Mouse (Mus musculus) duodenum, adult 2 months (tissue): ENCODE measurements around the gene Guca2a. TPM values are rescaled to one million over a fixed set of nuclear protein-coding genes. Genes with fewer than 3 reads are reported as not detected.

Experiments
- polyA plus RNA-seq: library from polyadenylated mRNA; depleted of rRNA; stranded (reverse); fragments of >200 nt; gene quantifications from 2 replicates; pipeline ENCODE4 v1.2.3, GENCODE M21; 2012; ENCODE audit warnings: low replicate concordance; rRNA removed

Gene Guca2a
- 93.3 and 932 TPM in 2 replicates for polyA plus RNA-seq

GRCm38 (mm10) chr4:119637176-119637845, at the start of gene Guca2a:
Gene Guca2a (plus strand): TSS chr4:119637704.

GRCm38 (mm10) chr4:119658731-119659130, 21.2 kb downstream of the Guca2a start, which contains the start of gene Guca2b:
Gene Guca2b (minus strand): TSS chr4:119658954.

Other genes starting within 250 kb of the Guca2a start
- 0.14 TPM in 1 of 2 replicates, not detected in the other for gene Ccdc30, start 222.2 kb upstream of the Guca2a start, polyA plus RNA-seq
- 26.5 and 33.8 TPM in 2 replicates for gene Ppcs, start 215.3 kb upstream of the Guca2a start, polyA plus RNA-seq
- 0.18 and 0.74 TPM in 2 replicates for gene Zmynd12, start 214.9 kb upstream of the Guca2a start, polyA plus RNA-seq
- 0.13 and 0.36 TPM in 2 replicates for gene Rimkla, start 145.1 kb upstream of the Guca2a start, polyA plus RNA-seq
- 8.0 and 8.8 TPM in 2 replicates for gene Foxj3, start 100.7 kb upstream of the Guca2a start, polyA plus RNA-seq
- 5.2 and 6.5 TPM in 2 replicates for gene Frg2f1, start 98.2 kb upstream of the Guca2a start, polyA plus RNA-seq
- 283 and 2,695 TPM in 2 replicates for gene Guca2b, start 21.2 kb downstream of the Guca2a start, polyA plus RNA-seq
- gene Hivep3, start 96.1 kb downstream of the Guca2a start, polyA plus RNA-seq, result 1.7 and 3.4 TPM in 2 replicates